Comparison of ENCODE assay signal across 15 mouse cellular contexts in genomic region chr11:39558287-39558686, GRCm38 (mm10).
DNase-seq lines count a peak whose midpoint lies in the region; ATAC-seq lines count a peak whose summit lies in the region.
"Had no signal": no experiment of that assay in that cellular context is flagged by ENCODE, and none has a peak within 500 bp of the region (broad histone marks: within the 10 kb centered on the region; RNA-seq: fewer than 3 reads in every experiment).

No protein-coding gene starts in this region.

- WGBS in hindbrain, embryonic 13.5 days = 34% methylated on average over 3 of the region's 3 CpGs
- 62% methylated on average over 3 of the region's 3 CpGs for WGBS in hindbrain, embryonic 10.5 days
- WGBS in hindbrain, embryonic 14.5 days = 23% methylated on average over 3 of the region's 3 CpGs

- no peaks in the 10 kb centered on the region for H3K36me3 ChIP-seq in hindbrain, embryonic 13.5 days
- H3K36me3 ChIP-seq in hindbrain, embryonic 10.5 days = no peaks in the 10 kb centered on the region
- no peaks in the 10 kb centered on the region for H3K36me3 ChIP-seq in hindbrain, embryonic 14.5 days (replicated peaks; ENCODE audit: control insufficient read depth, insufficient read depth)
- H3K36me3 ChIP-seq: midbrain, embryonic 15.5 days had no signal

- no peak overlapping the region for H3K4me3 ChIP-seq in hindbrain, embryonic 13.5 days
- H3K4me3 ChIP-seq in hindbrain, embryonic 10.5 days = no peak overlapping the region
- no peak overlapping the region for H3K4me3 ChIP-seq in hindbrain, embryonic 14.5 days (replicated peaks; ENCODE audit: low read length)
- H3K4me3 ChIP-seq: midbrain, embryonic 15.5 days had no signal

- 0 out of 2 replicates have a peak overlapping the region, but pooled peaks have one; percentile 1 for H3K27ac ChIP-seq in hindbrain, embryonic 13.5 days
- no peak overlapping the region for H3K27ac ChIP-seq in hindbrain, embryonic 10.5 days
- no peak overlapping the region for H3K27ac ChIP-seq in hindbrain, embryonic 14.5 days
- H3K27ac ChIP-seq: kidney, postnatal 0 days; midbrain, embryonic 15.5 days had no signal

- ATAC-seq in hindbrain, embryonic 13.5 days (ENCODE audit: low FRiP score) = peak; percentile 39
- ATAC-seq in hindbrain, embryonic 14.5 days (ENCODE audit: low FRiP score) = peak; percentile 60; the same call in 1 of the 2 replicates
- ATAC-seq: midbrain, embryonic 15.5 days had no signal

- DNase-seq in hindbrain, embryonic 10.5 days (ENCODE audit: low spot score) = no peak
- peak; percentile 12 for DNase-seq in brain, adult 2 months (ENCODE audit: low read depth, low spot score)
- peak; percentile 38 for DNase-seq in hindbrain, embryonic 14.5 days (ENCODE audit: low spot score)
- peak; percentile 4 for DNase-seq in layer of hippocampus, adult 9-10 months (ENCODE audit: low spot score)
- no peak for DNase-seq in cerebellum, adult 9-10 months
- no peak for DNase-seq in left cerebral cortex, adult 9 months (ENCODE audit: low spot score in 2 of 2)
- DNase-seq in thymus, postnatal 0 days (ENCODE audit: low spot score) = no peak
- DNase-seq: gastrocnemius, postnatal 36 days; kidney, adult 11 months; liver; lung, postnatal 10 days; thymus, adult 18-20 months had no signal

- no peak overlapping the region for H3K9ac ChIP-seq in hindbrain, embryonic 13.5 days
- no peak overlapping the region for H3K9ac ChIP-seq in hindbrain, embryonic 14.5 days
- H3K9ac ChIP-seq: midbrain, embryonic 15.5 days had no signal

- H3K27me3 ChIP-seq in hindbrain, embryonic 13.5 days = no peaks in the 10 kb centered on the region
- H3K27me3 ChIP-seq in hindbrain, embryonic 10.5 days (ENCODE audit: insufficient read depth, poor library complexity, severe bottlenecking) = no peaks in the 10 kb centered on the region
- no peaks in the 10 kb centered on the region for H3K27me3 ChIP-seq in hindbrain, embryonic 14.5 days (ENCODE audit: control insufficient read depth, insufficient read depth, low read length)
- H3K27me3 ChIP-seq: midbrain, embryonic 15.5 days had no signal

- no peak overlapping the region for H3K4me2 ChIP-seq in hindbrain, embryonic 13.5 days
- no peak overlapping the region for H3K4me2 ChIP-seq in hindbrain, embryonic 14.5 days (replicated peaks)
- H3K4me2 ChIP-seq: midbrain, embryonic 15.5 days had no signal

- H3K4me1 ChIP-seq in hindbrain, embryonic 13.5 days (replicated peaks) = 0 out of 2 replicates have a peak, but pooled peaks cover 6% of the 10 kb centered on the region
- H3K4me1 ChIP-seq in hindbrain, embryonic 10.5 days (replicated peaks) = no peaks in the 10 kb centered on the region
- peaks cover 9% of the 10 kb centered on the region; the same call in 1 of the 2 replicates for H3K4me1 ChIP-seq in hindbrain, embryonic 14.5 days (replicated peaks; ENCODE audit: control insufficient read depth, insufficient read depth, low read length)
- H3K4me1 ChIP-seq: midbrain, embryonic 15.5 days had no signal

- no peaks in the 10 kb centered on the region for H3K9me3 ChIP-seq in hindbrain, embryonic 13.5 days
- no peaks in the 10 kb centered on the region for H3K9me3 ChIP-seq in hindbrain, embryonic 10.5 days
- no peaks in the 10 kb centered on the region for H3K9me3 ChIP-seq in hindbrain, embryonic 14.5 days (ENCODE audit: control insufficient read depth, low read length)
- H3K9me3 ChIP-seq: midbrain, embryonic 15.5 days had no signal

Comparison
In these comparisons a context has a peak if more than half of its experiments do, and no peak if none do; other contexts are left out.
1. DNase-seq: peak in brain, adult 2 months (single experiment), hindbrain, embryonic 14.5 days (single experiment) and layer of hippocampus, adult 9-10 months (single experiment); none in hindbrain, embryonic 10.5 days (single experiment), cerebellum, adult 9-10 months (single experiment), left cerebral cortex, adult 9 months (0 of 2) and thymus, postnatal 0 days (single experiment).